Mouse (Mus musculus): ENCODE data around the gene Slc38a10.

Gene Slc38a10

GRCm38 (mm10) chr11:120175948-120176347, 24.8 kb upstream of the Slc38a10 start:
- DNase-seq (ENCODE audit: low spot score) = no peak

- DNase-seq (ENCODE audit: low spot score) = no peak
Measured at GRCm38 (mm10) chr11:120173213-120173612, 22.1 kb upstream of the Slc38a10 start.

- DNase-seq (ENCODE audit: low spot score) = no peak
Measured at GRCm38 (mm10) chr11:120171168-120171567, 20.0 kb upstream of the Slc38a10 start.

- peak; percentile 73 for DNase-seq (ENCODE audit: low spot score)
Measured at GRCm38 (mm10) chr11:120169208-120169992, 18.3 kb upstream of the Slc38a10 start.

- no peak for DNase-seq (ENCODE audit: low spot score)
Measured at GRCm38 (mm10) chr11:120168516-120168915, 17.4 kb upstream of the Slc38a10 start.

GRCm38 (mm10) chr11:120167921-120168356, 16.8 kb upstream of the Slc38a10 start:
- DNase-seq (ENCODE audit: low spot score) = no peak

- DNase-seq (ENCODE audit: low spot score) = no peak
Measured at GRCm38 (mm10) chr11:120167059-120167458, 15.9 kb upstream of the Slc38a10 start.

GRCm38 (mm10) chr11:120164471-120165261, 13.5 kb upstream of the Slc38a10 start:
- peak; percentile 38 for DNase-seq (ENCODE audit: low spot score)

- no peak for DNase-seq (ENCODE audit: low spot score)
Measured at GRCm38 (mm10) chr11:120164028-120164427, 12.9 kb upstream of the Slc38a10 start.

- DNase-seq (ENCODE audit: low spot score) = no peak
Measured at GRCm38 (mm10) chr11:120163207-120163606, 12.1 kb upstream of the Slc38a10 start.

GRCm38 (mm10) chr11:120161245-120161644, 10.1 kb upstream of the Slc38a10 start:
- DNase-seq (ENCODE audit: low spot score) = no peak

- DNase-seq (ENCODE audit: low spot score) = no peak
Measured at GRCm38 (mm10) chr11:120160478-120160877, 9.3 kb upstream of the Slc38a10 start.

GRCm38 (mm10) chr11:120159653-120160052, 8.5 kb upstream of the Slc38a10 start:
- no peak for DNase-seq (ENCODE audit: low spot score)

- no peak for DNase-seq (ENCODE audit: low spot score)
Measured at GRCm38 (mm10) chr11:120158828-120159227, 7.7 kb upstream of the Slc38a10 start.

GRCm38 (mm10) chr11:120150440-120151112, 570 bp downstream of the Slc38a10 start:
- DNase-seq (ENCODE audit: low spot score) = peak; percentile 24

GRCm38 (mm10) chr11:120149510-120150200, 1.5 kb downstream of the Slc38a10 start:
- DNase-seq (ENCODE audit: low spot score) = no peak

GRCm38 (mm10) chr11:120148201-120148855, 2.8 kb downstream of the Slc38a10 start:
- no peak for DNase-seq (ENCODE audit: low spot score)

GRCm38 (mm10) chr11:120143708-120144497, 7.2 kb downstream of the Slc38a10 start:
- no peak for DNase-seq (ENCODE audit: low spot score)

- DNase-seq (ENCODE audit: low spot score) = no peak
Measured at GRCm38 (mm10) chr11:120142601-120143051, 8.5 kb downstream of the Slc38a10 start.

GRCm38 (mm10) chr11:120140255-120140654, 10.9 kb downstream of the Slc38a10 start:
- DNase-seq (ENCODE audit: low spot score) = no peak

All from yolk sac, embryonic 10.5 days (tissue).